Mouse (Mus musculus) lung, adult 2 months (tissue): ENCODE data around the gene Manba. TPM values are rescaled to one million over a fixed set of nuclear protein-coding genes. Genes with fewer than 3 reads are reported as not detected.

ENCODE experiments used
- DNase-seq: peaks from one replicate; pipeline ENCODE4 v3.0.0; 2022
- H3K4me1 ChIP-seq: fragments of 200-500 bp; 2 replicates; pipeline ENCODE4 v1.6.1; 2011; ENCODE audit warnings: low read length; ENCODE audit not compliant: control insufficient read depth, insufficient read depth
- H3K4me3 ChIP-seq: fragments of 200-500 bp; replicated peaks from 2 replicates; pipeline ENCODE3; 2011; ENCODE audit warnings: low read depth, mild to moderate bottlenecking, control low read depth, low read length; ENCODE audit errors: extremely low read depth
- CTCF ChIP-seq: fragments of 200-500 bp; IDR thresholded peaks from 2 replicates; pipeline ENCODE4 v1.5.1; 2011; ENCODE audit warnings: mild to moderate bottlenecking, low read length, control low read depth; ENCODE audit not compliant: insufficient read depth
- POLR2A ChIP-seq: fragments of 200-500 bp; IDR thresholded peaks from 2 replicates; pipeline ENCODE4 v1.6.1; 2011; ENCODE audit warnings: low read depth, mild to moderate bottlenecking, control low read depth, low read length, borderline replicate concordance; ENCODE audit errors: extremely low read depth
- WGBS: fragments of 180-500 bp; shearing (Covaris S2); methylation state at CpG from one replicate; pipeline ENCODE4 v1.1.7; 2018; 5-methylcytosine and 5-hydroxymethylcytosine counted together
- polyA plus RNA-seq: library from polyadenylated mRNA; depleted of rRNA; stranded (reverse); fragments of >200 nt; gene quantifications from 2 replicates; pipeline ENCODE4 v1.2.3, GENCODE M21; 2012

Gene Manba
- polyA plus RNA-seq, 1 experiment, result 9.8 TPM

DNA sequence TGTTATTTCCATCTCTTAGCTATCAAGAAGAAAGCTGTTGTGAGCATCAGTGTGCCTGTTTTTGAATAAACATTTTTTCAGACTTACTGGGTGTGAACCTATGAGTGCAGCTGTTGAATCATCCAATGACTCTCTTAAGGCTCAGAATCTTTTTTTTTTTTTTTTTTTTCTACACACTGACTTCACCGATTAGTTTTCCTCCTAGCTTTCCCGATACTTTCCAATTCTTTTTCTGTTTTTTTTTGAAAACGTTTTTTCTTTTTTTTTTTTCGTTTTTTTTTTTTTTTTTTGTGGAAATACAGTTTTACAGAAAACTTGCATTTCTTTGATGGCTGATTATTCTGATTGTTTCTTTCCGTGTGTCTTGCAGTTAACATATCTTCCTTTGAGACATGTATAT lies 67.5 kb downstream of the Manba start:
- Histone ChIP-seq H3K4me1 (no peaks in the 10 kb centered on the region), H3K4me3 (no peak overlapping the region)
- no peak for DNase-seq
- WGBS, result 70% methylated on average over 5 of the region's 5 CpGs
- TF ChIP-seq POLR2A, result no peak
- no peak for TF ChIP-seq CTCF

- WGBS, result 69% methylated on average over 6 of the region's 6 CpGs
- Histone ChIP-seq H3K4me3 (no peak overlapping the region), H3K4me1 (no peaks in the 10 kb centered on the region)
- DNase-seq, result no peak
- TF ChIP-seq CTCF (no peak), POLR2A (no peak)
Measured at GRCm38 (mm10) chr3:135555192-135555591, 69.8 kb downstream of the Manba start.

DNA sequence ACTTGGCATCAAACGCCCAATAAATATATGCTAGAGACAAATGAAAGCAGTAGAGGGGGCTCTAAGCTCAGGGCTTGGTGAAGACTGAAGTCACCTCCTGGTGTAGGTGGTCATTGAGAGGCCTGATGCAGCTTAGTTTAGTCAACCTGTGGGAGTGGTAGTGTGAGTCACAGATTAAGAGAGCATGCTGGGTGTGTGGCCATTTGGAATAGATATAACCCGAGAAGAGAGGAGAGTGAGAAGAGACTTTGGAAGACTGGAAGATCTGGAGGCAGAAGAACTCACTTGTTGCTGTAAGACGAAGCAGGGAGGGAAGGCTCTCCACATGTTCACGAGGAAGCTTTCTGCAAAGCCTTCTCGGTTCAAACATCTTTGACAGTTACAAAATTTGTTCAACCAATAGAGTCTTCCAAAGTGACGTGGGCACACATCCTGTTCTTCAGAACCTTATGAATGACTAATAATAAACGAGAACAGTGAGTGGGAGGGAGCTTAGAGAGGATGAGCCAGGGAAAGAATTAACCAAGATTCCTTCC lies 70.7 kb downstream of the Manba start:
- no peak for DNase-seq
- H3K4me3 ChIP-seq, result no peak overlapping the region
- no peak for TF ChIP-seq POLR2A
- TF ChIP-seq CTCF, result peak; percentile 36; the same call in 1 of the 2 replicates
- H3K4me1 ChIP-seq, result no peaks in the 10 kb centered on the region
- 59% methylated on average over 7 of the region's 7 CpGs for WGBS

GRCm38 (mm10) chr3:135556851-135557662 lies 71.6 kb downstream of the Manba start:
- TF ChIP-seq CTCF, result no peak
- no peak for TF ChIP-seq POLR2A
- 74% methylated on average over 12 of the region's 12 CpGs for WGBS
- no peak for DNase-seq
- H3K4me3 ChIP-seq, result no peak overlapping the region
- no peaks in the 10 kb centered on the region for H3K4me1 ChIP-seq

DNA sequence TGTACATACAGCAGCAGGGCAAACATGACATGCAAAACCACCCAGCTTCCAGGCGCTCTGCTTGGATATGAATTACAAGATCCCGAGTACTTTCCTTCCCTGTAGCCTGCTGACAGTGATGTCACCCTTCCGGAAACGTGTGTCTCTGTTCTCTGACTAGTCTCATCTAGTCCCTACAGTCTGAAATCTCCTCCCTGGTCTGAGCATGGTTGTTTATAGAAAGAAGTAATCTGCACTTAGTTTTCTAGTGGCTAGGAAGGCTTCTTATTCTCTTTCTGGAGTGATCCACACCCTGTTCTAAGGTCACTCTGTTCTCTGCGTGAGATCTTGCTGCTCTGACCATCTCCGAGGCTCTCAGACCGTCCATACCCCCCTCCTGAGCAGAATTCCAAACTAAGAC lies 76.6 kb downstream of the Manba start:
- no peak for DNase-seq
- Histone ChIP-seq H3K4me1 (peaks cover 2% of the 10 kb centered on the region; the same call in 1 of the 2 replicates), H3K4me3 (no peak overlapping the region)
- TF ChIP-seq CTCF (no peak), POLR2A (no peak)
- WGBS, result 74% methylated on average over 7 of the region's 7 CpGs

GRCm38 (mm10) chr3:135563163-135563689 lies 77.8 kb downstream of the Manba start:
- no peak overlapping the region for H3K4me3 ChIP-seq
- WGBS, result 86% methylated on average over 17 of the region's 17 CpGs
- TF ChIP-seq CTCF, result no peak
- no peak for TF ChIP-seq POLR2A
- H3K4me1 ChIP-seq, result peaks cover 2% of the 10 kb centered on the region; the same call in 1 of the 2 replicates
- DNase-seq, result no peak

DNA sequence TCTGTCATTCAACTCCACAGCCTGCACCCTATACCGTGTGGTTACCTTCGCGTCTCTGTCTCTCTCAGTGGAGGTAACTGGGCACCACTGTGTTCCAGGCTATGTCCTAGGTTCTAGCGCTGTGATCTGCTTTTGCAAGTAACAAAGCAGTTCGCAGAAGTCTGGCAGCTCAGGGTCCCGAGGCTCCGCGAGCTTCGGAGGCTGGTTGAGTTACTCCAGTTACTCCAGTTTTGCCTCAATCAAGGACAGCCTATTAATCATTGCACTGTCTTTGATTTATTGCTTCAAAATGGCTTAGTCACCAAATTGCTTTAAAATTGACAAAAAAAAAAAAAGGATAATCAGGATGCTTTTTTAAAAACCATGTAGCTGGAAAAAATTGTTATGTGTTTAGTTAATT lies 79.3 kb downstream of the Manba start:
- no peak overlapping the region for H3K4me3 ChIP-seq
- H3K4me1 ChIP-seq, result peaks cover 5% of the 10 kb centered on the region
- no peak for DNase-seq
- TF ChIP-seq CTCF (no peak), POLR2A (no peak)
- 84% methylated on average over 9 of the region's 9 CpGs for WGBS

GRCm38 (mm10) chr3:135565306-135565705 lies 79.9 kb downstream of the Manba start:
- WGBS, result 65% methylated on average over 4 of the region's 4 CpGs
- TF ChIP-seq CTCF (no peak), POLR2A (no peak)
- Histone ChIP-seq H3K4me3 (no peak overlapping the region), H3K4me1 (peaks cover 7% of the 10 kb centered on the region)
- DNase-seq, result no peak

DNA sequence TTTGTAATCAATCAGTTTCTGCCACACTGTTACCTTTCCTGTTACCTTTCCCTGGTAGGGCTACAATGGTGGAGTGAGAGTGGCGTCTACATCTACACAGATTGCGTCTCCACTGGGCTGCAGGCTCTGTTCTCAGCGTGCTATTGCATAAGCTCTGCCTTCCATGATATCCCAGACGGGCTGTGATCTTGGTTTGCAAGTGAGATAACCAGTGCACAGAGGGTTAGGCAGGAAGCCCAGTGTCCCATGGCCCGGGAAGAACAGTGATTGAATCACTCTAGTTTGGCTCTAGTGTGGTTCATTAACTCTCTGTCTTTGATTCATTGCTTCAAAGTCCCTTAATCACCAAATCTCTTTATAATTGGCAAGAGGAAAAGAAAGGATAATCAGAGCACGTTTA lies 82.5 kb downstream of the Manba start:
- peaks cover 8% of the 10 kb centered on the region for H3K4me1 ChIP-seq
- DNase-seq, result no peak
- 52% methylated on average over 6 of the region's 6 CpGs for WGBS
- no peak for TF ChIP-seq POLR2A
- no peak for TF ChIP-seq CTCF
- no peak overlapping the region for H3K4me3 ChIP-seq
